Mouse (Mus musculus) forebrain, postnatal 0 days (tissue): Measurements from ENCODE around the gene Sh3bgr. TPM values are rescaled to one million over a fixed set of nuclear protein-coding genes. Genes with fewer than 3 reads are reported as not detected.
A peak's percentile ranks its signal among the peaks of the same experiment; 100 is the strongest.

Experiments used
- ATAC-seq: fragments of 200-750 bp; cut with Nextera tagmentation; 2 replicates; pipeline ENCODE4 v1.8.0; 2017; ENCODE audit warnings: mild to moderate bottlenecking, moderate library complexity
- DNase-seq: peaks from one replicate; pipeline ENCODE4 v3.0.0-alpha.2; 2015
- H3K27ac ChIP-seq: fragments of 300-500 bp; sonication (generic); 2 replicates; pipeline ENCODE4 v1.5.1; 2014; ENCODE audit warnings: low read depth, mild to moderate bottlenecking, antibody characterized with exemption, low read length, moderate library complexity, mixed read lengths
- H3K27me3 ChIP-seq: fragments of 300-500 bp; sonication (generic); 2 replicates; pipeline ENCODE4 v1.6.1; 2014; ENCODE audit warnings: mild to moderate bottlenecking, low read length, mixed read lengths; ENCODE audit not compliant: insufficient read depth
- H3K36me3 ChIP-seq: fragments of 300-500 bp; sonication (generic); 2 replicates; pipeline ENCODE4 v1.6.1; 2014; ENCODE audit warnings: mild to moderate bottlenecking, moderate library complexity; ENCODE audit not compliant: insufficient read depth
- H3K4me1 ChIP-seq: fragments of 300-500 bp; sonication (generic); 2 replicates; pipeline ENCODE4 v1.6.1; 2014; ENCODE audit warnings: antibody characterized with exemption; ENCODE audit not compliant: insufficient read depth
- H3K4me2 ChIP-seq: fragments of 300-500 bp; sonication (generic); 2 replicates; pipeline ENCODE4 v1.6.1; 2014; ENCODE audit warnings: low read depth, mild to moderate bottlenecking, moderate library complexity
- H3K4me3 ChIP-seq: fragments of 300-500 bp; sonication (generic); 2 replicates; pipeline ENCODE4 v1.5.1; 2014; ENCODE audit warnings: low read depth, low read length, mixed read lengths
- H3K9ac ChIP-seq: fragments of 300-500 bp; sonication (generic); 2 replicates; pipeline ENCODE4 v1.6.1; 2014; ENCODE audit warnings: mild to moderate bottlenecking
- H3K9me3 ChIP-seq: fragments of 300-500 bp; sonication (generic); 2 replicates; pipeline ENCODE4 v1.6.1; 2016; ENCODE audit warnings: low read length
- CTCF ChIP-seq: sonication (generic); IDR thresholded peaks from 2 replicates; pipeline ENCODE4 v1.5.1; 2016; ENCODE audit warnings: antibody characterized with exemption, control low read depth, low read depth
- WGBS: fragments of 180-500 bp; shearing (Covaris S2); extraction: QIAGEN DNeasy Blood & Tissue Kit; methylation state at CpG from one replicate; pipeline ENCODE4 v1.1.7; 2014; 5-methylcytosine and 5-hydroxymethylcytosine counted together
- polyA plus RNA-seq: library from polyadenylated mRNA; unstranded; fragments of >200 nt; fragmentation: Nextera tagmentation; extraction: Ambion mirVana; gene quantifications from 2 replicates; pipeline ENCODE4 v1.2.1, GENCODE M21; 2015
- total RNA-seq: library from RNA; depleted of rRNA; stranded (reverse); fragments of >200 nt; gene quantifications from 2 replicates; pipeline ENCODE4 v1.2.3, GENCODE M21; 2014

Gene Sh3bgr
- total and polyA plus RNA-seq, 2 experiments from 2014 or later = 0.86 to 3.2 TPM

- H3K27me3 ChIP-seq = no peaks in the 10 kb centered on the region
- no peak for DNase-seq
- H3K4me1 ChIP-seq = no peaks in the 10 kb centered on the region
- 88% methylated on average over 7 of the region's 7 CpGs for WGBS
- no peak overlapping the region for H3K4me2 ChIP-seq
- H3K9me3 ChIP-seq = no peaks in the 10 kb centered on the region
- no peak overlapping the region for H3K4me3 ChIP-seq
- H3K9ac ChIP-seq = no peak overlapping the region
- H3K27ac ChIP-seq = no peak overlapping the region
- TF ChIP-seq CTCF = no peak
- ATAC-seq = no peak
- H3K36me3 ChIP-seq = no peaks in the 10 kb centered on the region
These were observed 10.6 kb downstream of the Sh3bgr start for GRCm38 (mm10) chr16:96210856-96211255.

- Histone ChIP-seq H3K4me1 (no peaks in the 10 kb centered on the region), H3K4me3 (no peak overlapping the region), H3K36me3 (no peaks in the 10 kb centered on the region), H3K4me2 (no peak overlapping the region), H3K27me3 (no peaks in the 10 kb centered on the region), H3K9ac (no peak overlapping the region), H3K9me3 (no peaks in the 10 kb centered on the region), H3K27ac (no peak overlapping the region)
- DNase-seq (no peak), ATAC-seq (no peak)
- 93% methylated on average over 4 of the region's 4 CpGs for WGBS
- TF ChIP-seq CTCF = no peak
These were observed 12.8 kb downstream of the Sh3bgr start for GRCm38 (mm10) chr16:96213027-96213426.

- no peak for DNase-seq
- H3K27ac ChIP-seq = no peak overlapping the region
These were observed 21.2 kb downstream of the Sh3bgr start for GRCm38 (mm10) chr16:96221491-96221890.

GRCm38 (mm10) chr16:96221959-96222358 lies 21.7 kb downstream of the Sh3bgr start:
- Histone ChIP-seq H3K9me3 (no peaks in the 10 kb centered on the region), H3K36me3 (no peaks in the 10 kb centered on the region), H3K4me1 (no peaks in the 10 kb centered on the region), H3K4me2 (no peak overlapping the region), H3K4me3 (no peak overlapping the region), H3K27me3 (no peaks in the 10 kb centered on the region), H3K9ac (no peak overlapping the region), H3K27ac (no peak overlapping the region)
- ATAC-seq = no peak
- 86% methylated on average over 3 of the region's 3 CpGs for WGBS
- no peak for DNase-seq
- TF ChIP-seq CTCF = no peak

More at GRCm38 (mm10) chr16:96221491-96221890, 21.2 kb downstream of the Sh3bgr start:
- 72% methylated on average over 5 of the region's 5 CpGs for WGBS
- Histone ChIP-seq H3K4me3 (no peak overlapping the region), H3K36me3 (no peaks in the 10 kb centered on the region), H3K9ac (no peak overlapping the region), H3K4me2 (no peak overlapping the region), H3K9me3 (no peaks in the 10 kb centered on the region), H3K4me1 (no peaks in the 10 kb centered on the region), H3K27me3 (no peaks in the 10 kb centered on the region)
- TF ChIP-seq CTCF = peak; percentile 12; the same call in 1 of the 2 replicates
- no peak for ATAC-seq

GRCm38 (mm10) chr16:96222452-96222851 lies 22.2 kb downstream of the Sh3bgr start:
- TF ChIP-seq CTCF = no peak
- Histone ChIP-seq H3K4me2 (no peak overlapping the region), H3K9me3 (no peaks in the 10 kb centered on the region), H3K4me1 (no peaks in the 10 kb centered on the region), H3K27ac (no peak overlapping the region), H3K36me3 (no peaks in the 10 kb centered on the region), H3K9ac (no peak overlapping the region), H3K27me3 (no peaks in the 10 kb centered on the region), H3K4me3 (no peak overlapping the region)
- ATAC-seq (no peak), DNase-seq (no peak)
- 86% methylated on average over 1 of the region's 1 CpGs for WGBS

- no peak overlapping the region for H3K4me2 ChIP-seq
- H3K36me3 ChIP-seq = no peaks in the 10 kb centered on the region
- no peak for TF ChIP-seq CTCF
- H3K4me1 ChIP-seq = no peaks in the 10 kb centered on the region
- no peak overlapping the region for H3K27ac ChIP-seq
- no peak overlapping the region for H3K9ac ChIP-seq
- 68% methylated on average over 13 of the region's 13 CpGs for WGBS
- no peaks in the 10 kb centered on the region for H3K27me3 ChIP-seq
- H3K4me3 ChIP-seq = no peak overlapping the region
- H3K9me3 ChIP-seq = no peaks in the 10 kb centered on the region
- no peak for ATAC-seq
- DNase-seq = no peak
These were observed 28.2 kb downstream of the Sh3bgr start for GRCm38 (mm10) chr16:96228438-96228837.

GRCm38 (mm10) chr16:96229044-96229555 lies 28.9 kb downstream of the Sh3bgr start:
- no peaks in the 10 kb centered on the region for H3K9me3 ChIP-seq
- no peak overlapping the region for H3K9ac ChIP-seq
- no peak overlapping the region for H3K4me3 ChIP-seq
- ATAC-seq (peak; percentile 56), DNase-seq (no peak)
- 45% methylated on average over 8 of the region's 8 CpGs for WGBS
- no peaks in the 10 kb centered on the region for H3K36me3 ChIP-seq
- TF ChIP-seq CTCF = no peak
- no peaks in the 10 kb centered on the region for H3K4me1 ChIP-seq
- H3K27me3 ChIP-seq = no peaks in the 10 kb centered on the region
- no peak overlapping the region for H3K27ac ChIP-seq
- no peak overlapping the region for H3K4me2 ChIP-seq
